Comparison of ENCODE assay signal across 8 mouse cellular contexts in genomic region chr13:101693967-101694495, GRCm38 (mm10).
DNase-seq lines count a peak whose midpoint lies in the region; ATAC-seq lines count a peak whose summit lies in the region.

No protein-coding gene starts in this region.

- peak overlapping the region; percentile 61 for H3K9ac ChIP-seq in intestine, embryonic 15.5 days

- no peaks in the 10 kb centered on the region for H3K36me3 ChIP-seq in intestine, embryonic 15.5 days
- H3K36me3 ChIP-seq in midbrain, embryonic 10.5 days: no peaks in the 10 kb centered on the region

- 1% methylated on average over 12 of the region's 12 CpGs for WGBS in intestine, embryonic 15.5 days
- WGBS in midbrain, embryonic 10.5 days: 1% methylated on average over 12 of the region's 12 CpGs

- H3K9me3 ChIP-seq in intestine, embryonic 15.5 days: no peaks in the 10 kb centered on the region
- H3K9me3 ChIP-seq in midbrain, embryonic 10.5 days (replicated peaks): no peaks in the 10 kb centered on the region

- no peaks in the 10 kb centered on the region for H3K27me3 ChIP-seq in intestine, embryonic 15.5 days (replicated peaks)
- H3K27me3 ChIP-seq in midbrain, embryonic 10.5 days (ENCODE audit: low read depth, poor library complexity, severe bottlenecking): no peaks in the 10 kb centered on the region; the same call in 1 of the 2 replicates

- intact Hi-C loops in left cerebral cortex, postnatal 25 days (cut with DNase I): loop anchor here (1.0 to 5.0 kb wide), 11 partner anchors 153 to 862 kb away; partner anchors contain the start of gene Slc30a5

- DNase-seq in ZHBTc4 (ENCODE audit: low read depth, low spot score): peak; percentile 57
- peak; percentile 53 for DNase-seq in gastrocnemius, postnatal 10 days
- peak; percentile 75 to 88 for DNase-seq in left cerebral cortex, postnatal 25 days (ENCODE audit: low spot score in 2 of 2)
- peak; percentile 62 for DNase-seq in midbrain, embryonic 10.5 days (ENCODE audit: low spot score)
- DNase-seq in right cerebral cortex, postnatal 4 days: peak; percentile 59
- DNase-seq in urinary bladder, postnatal 4 days (ENCODE audit: low spot score in 2 of 2): peak; percentile 60 to 65

- peak overlapping the region; percentile 57 for H3K4me3 ChIP-seq in intestine, embryonic 15.5 days (replicated peaks)
- H3K4me3 ChIP-seq in midbrain, embryonic 10.5 days: peak overlapping the region; percentile 74

- peak overlapping the region; percentile 89 for H3K4me2 ChIP-seq in intestine, embryonic 15.5 days (replicated peaks)

- ATAC-seq in common myeloid progenitor, adult 5-6 weeks (replicated peaks; ENCODE audit: low read depth, poor library complexity, severe bottlenecking): peak; percentile 68
- peak; percentile 82 for ATAC-seq in intestine, embryonic 15.5 days

- H3K4me1 ChIP-seq in intestine, embryonic 15.5 days (replicated peaks): peaks cover 9% of the 10 kb centered on the region
- H3K4me1 ChIP-seq in midbrain, embryonic 10.5 days: peaks cover 61% of the 10 kb centered on the region

- peak overlapping the region; percentile 51 for H3K27ac ChIP-seq in intestine, embryonic 15.5 days
- H3K27ac ChIP-seq in midbrain, embryonic 10.5 days (replicated peaks): peak overlapping the region; percentile 83

Comparison
In these comparisons a context has a peak if more than half of its experiments do, and no peak if none do; other contexts are left out.
1. Peak in every context shown above with its lines: DNase-seq, ATAC-seq, H3K4me3 ChIP-seq and H3K27ac ChIP-seq.